Mouse (Mus musculus) olfactory bulb, adult 2 months (tissue): Measurements from ENCODE around the gene Timm10b. TPM values are rescaled to one million over a fixed set of nuclear protein-coding genes. Genes with fewer than 3 reads are reported as not detected.

Experiments used
- H3K27ac ChIP-seq: fragments of 200-500 bp; 2 replicates; pipeline ENCODE4 v1.5.1; 2012; ENCODE audit warnings: low read depth, low read length; ENCODE audit not compliant: insufficient read depth
- H3K4me1 ChIP-seq: fragments of 200-500 bp; 2 replicates; pipeline ENCODE4 v1.6.1; 2012; ENCODE audit warnings: low read length; ENCODE audit not compliant: control insufficient read depth, insufficient read depth
- H3K4me3 ChIP-seq: fragments of 200-500 bp; 2 replicates; pipeline ENCODE4 v1.5.1; 2012; ENCODE audit warnings: mild to moderate bottlenecking, low read depth, low read length, moderate library complexity; ENCODE audit not compliant: insufficient read depth
- CTCF ChIP-seq: fragments of 200-500 bp; IDR thresholded peaks from 2 replicates; pipeline ENCODE4 v1.5.1; 2012; ENCODE audit warnings: low read depth, mild to moderate bottlenecking, low read length, moderate library complexity; ENCODE audit not compliant: insufficient read depth
- POLR2A ChIP-seq: fragments of 200-500 bp; IDR thresholded peaks from 2 replicates; pipeline ENCODE4 v1.6.1; 2012; ENCODE audit warnings: mild to moderate bottlenecking, low read depth, low read length, moderate library complexity; ENCODE audit not compliant: insufficient read depth
- WGBS: fragments of 180-500 bp; shearing (Covaris S2); methylation state at CpG from one replicate; pipeline ENCODE4 v1.1.7; 2018; 5-methylcytosine and 5-hydroxymethylcytosine counted together
- polyA plus RNA-seq: library from polyadenylated mRNA; stranded (reverse); fragments of >200 nt; gene quantifications from 2 replicates; pipeline ENCODE4 v1.2.4, GENCODE M21; 2012; ENCODE audit warnings: low replicate concordance; ENCODE audit not compliant: missing spikeins, insufficient read depth, insufficient read length

Gene Timm10b
- polyA plus RNA-seq, 1 experiment: not detected

DNA sequence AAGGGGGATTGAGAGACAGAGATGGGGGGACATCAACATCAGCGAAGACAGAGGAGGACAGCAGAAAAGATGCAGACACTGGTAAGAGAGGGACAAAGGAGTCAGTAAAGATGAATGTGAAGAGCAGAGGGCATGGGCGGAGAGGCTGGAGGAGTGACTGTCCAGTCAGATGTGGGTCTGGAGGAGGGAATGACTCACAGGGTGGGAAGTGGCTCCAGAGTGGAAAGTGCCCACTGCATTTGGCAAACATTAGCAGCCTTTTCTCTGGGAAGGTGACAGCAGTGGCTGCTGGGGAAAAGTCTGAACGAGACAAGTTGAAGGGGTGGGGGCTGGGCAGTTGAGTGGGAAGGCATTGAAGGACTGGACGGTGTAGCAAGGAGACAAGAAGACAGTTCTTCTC lies 18.8 kb upstream of the Timm10b start:
- WGBS: 58% methylated on average over 4 of the region's 4 CpGs

DNA sequence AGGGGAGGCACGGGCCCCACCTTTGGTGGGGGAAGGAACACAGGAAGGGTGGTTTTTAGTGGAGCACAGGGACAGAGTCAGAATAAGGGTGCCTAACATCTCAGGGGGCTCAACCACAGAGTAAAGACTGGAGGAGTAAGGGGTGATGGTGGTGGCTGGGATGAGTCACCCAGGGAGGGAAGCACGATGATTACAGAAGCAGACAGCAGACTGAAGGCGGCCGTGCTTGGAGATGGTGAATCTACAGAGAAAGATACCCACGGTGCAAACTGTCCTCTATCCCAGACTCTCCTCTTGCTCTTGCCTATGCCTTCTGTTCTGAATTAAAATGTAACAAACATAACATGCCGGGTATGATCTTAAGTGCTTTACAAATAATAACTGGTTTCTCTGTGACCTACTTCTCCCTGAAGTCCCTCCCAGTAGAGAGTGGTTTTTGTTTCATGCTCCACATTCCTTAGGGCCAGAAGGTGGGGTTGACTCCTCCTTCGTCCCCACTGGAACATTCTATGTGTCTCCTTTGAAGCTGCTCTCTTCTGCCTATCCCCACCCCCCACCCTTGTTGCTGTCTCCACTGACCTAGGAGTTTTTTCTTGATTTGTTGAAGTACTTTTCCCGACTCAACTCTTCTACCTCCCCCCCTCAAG lies 18.1 kb upstream of the Timm10b start:
- Histone ChIP-seq H3K4me3 (no peak overlapping the region), H3K4me1 (peaks cover 14% of the 10 kb centered on the region), H3K27ac (peak overlapping the region; percentile 41)
- WGBS: 40% methylated on average over 8 of the region's 8 CpGs
- TF ChIP-seq POLR2A (no peak), CTCF (no peak)

More for the DNA sequence above, 18.8 kb upstream of the Timm10b start:
- Histone ChIP-seq H3K27ac (peak overlapping the region; percentile 21; the same call in 1 of the 2 replicates), H3K4me1 (peaks cover 14% of the 10 kb centered on the region), H3K4me3 (no peak overlapping the region)
- no peak for TF ChIP-seq CTCF
- no peak for TF ChIP-seq POLR2A

DNA sequence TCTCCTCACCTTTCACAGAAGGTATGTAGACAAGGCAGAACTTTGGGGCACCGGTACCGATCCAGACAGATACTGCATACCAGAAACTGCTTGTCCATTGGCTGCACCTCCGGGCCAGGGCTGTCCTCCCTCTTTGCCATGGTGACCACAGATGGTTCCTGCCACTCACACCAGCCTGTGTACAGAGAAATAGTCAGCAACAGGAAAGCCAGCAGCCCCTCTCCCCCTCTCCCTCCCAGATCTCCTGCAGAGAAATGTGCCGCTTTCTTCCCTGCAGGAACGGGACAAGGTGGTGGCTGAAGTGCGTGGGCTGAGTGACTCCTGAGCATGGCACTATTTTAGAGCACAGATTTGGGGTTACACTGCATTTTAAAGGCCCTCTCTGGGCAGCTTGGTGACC lies 14.5 kb upstream of the Timm10b start:
- H3K4me1 ChIP-seq: peaks cover 18% of the 10 kb centered on the region
- no peak overlapping the region for H3K4me3 ChIP-seq
- H3K27ac ChIP-seq: no peak overlapping the region
- no peak for TF ChIP-seq CTCF
- TF ChIP-seq POLR2A: no peak
- 62% methylated on average over 6 of the region's 6 CpGs for WGBS

DNA sequence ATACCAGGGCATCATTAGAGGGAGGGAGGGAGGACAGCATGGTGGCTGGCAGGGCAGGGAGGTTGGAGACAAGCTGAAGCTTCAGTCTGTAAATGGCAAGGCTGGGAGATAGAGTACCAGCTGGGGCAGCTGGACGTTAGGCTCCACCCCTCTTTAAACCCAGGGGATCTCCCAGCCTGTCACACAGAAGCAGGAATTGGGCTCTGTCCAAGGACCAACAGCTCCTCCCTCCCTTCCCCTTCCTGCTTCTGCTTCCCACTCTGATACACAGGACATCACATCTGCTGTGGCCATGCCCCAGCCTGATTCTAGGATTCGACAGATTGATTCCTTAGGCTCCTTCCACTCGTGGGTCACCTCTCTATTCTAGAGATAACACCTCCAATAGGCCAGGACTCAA lies 11.2 kb upstream of the Timm10b start:
- peak overlapping the region; percentile 41; the same call in 1 of the 2 replicates for H3K27ac ChIP-seq
- TF ChIP-seq CTCF (no peak), POLR2A (no peak)
- H3K4me1 ChIP-seq: peaks cover 11% of the 10 kb centered on the region
- 21% methylated on average over 3 of the region's 3 CpGs for WGBS
- H3K4me3 ChIP-seq: no peak overlapping the region

DNA sequence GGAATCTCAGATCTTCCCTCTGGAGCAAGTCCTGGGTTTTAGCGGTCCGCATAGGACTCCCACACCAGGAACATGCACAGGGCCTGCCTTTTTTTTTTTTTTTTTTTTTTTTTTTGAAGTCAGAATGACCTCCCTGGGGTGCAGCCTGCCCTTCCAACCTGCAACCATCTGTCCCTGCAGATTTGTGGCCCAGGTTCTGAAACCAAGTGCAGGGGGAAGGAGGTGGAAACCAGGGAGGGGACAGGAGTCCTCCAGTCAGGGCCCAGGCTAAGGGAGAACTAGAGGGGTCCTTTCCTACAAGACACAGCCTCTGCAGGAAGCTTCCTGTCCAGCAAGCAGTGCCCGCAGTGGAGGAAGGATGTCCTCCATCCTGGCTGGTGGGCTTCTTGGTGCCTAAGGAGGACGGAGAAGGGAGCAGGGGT lies 7.3 kb upstream of the Timm10b start:
- WGBS: 13% methylated on average over 4 of the region's 4 CpGs

DNA sequence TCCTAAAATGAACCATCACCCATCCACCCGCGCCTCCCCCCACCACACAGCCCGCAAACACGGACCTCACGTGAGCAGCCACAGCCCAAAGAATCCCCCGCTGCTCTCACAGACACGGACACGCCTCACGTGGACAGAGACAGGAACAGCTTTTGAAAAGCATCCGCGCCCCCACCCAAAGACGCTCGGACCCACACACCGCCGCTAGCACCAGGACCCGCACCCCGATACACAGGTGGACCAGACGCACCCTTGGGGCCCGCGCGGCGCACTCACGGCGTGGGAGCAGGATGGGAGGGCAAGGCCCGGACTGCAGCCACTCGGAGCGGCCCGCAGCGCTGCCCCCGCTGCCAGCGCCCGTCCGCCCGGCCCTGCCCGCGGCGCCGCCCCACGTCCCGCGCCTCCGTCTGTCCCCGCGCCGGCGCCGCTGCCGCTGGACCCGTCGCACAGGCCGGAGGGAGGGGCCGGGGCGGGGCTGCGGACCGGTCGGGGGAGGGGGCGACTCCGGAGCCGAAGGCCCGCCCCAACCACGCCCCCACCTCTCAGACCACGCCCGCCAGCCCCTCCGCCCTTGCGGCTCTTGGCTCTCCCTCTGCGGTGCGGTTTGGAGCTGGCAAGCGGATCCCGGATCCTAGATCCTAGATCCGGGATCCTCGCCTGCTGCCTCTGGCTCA lies 6.6 kb upstream of the Timm10b start, which contains the start of gene Trim3:
Gene Trim3 (minus strand): TSS at position 445 of the 674 bp plus-strand sequence.
- H3K27ac ChIP-seq: peak within 1 kb of the TSS; percentile 76
- TF ChIP-seq CTCF (no peak), POLR2A (peak; percentile 43; the same call in 1 of the 2 replicates)
- under 1% methylated on average over 60 of the region's 71 CpGs for WGBS
- peaks cover 19% of the 10 kb centered on the region for H3K4me1 ChIP-seq
- H3K4me3 ChIP-seq: peak within 1 kb of the TSS; percentile 63

More for the DNA sequence above, 7.3 kb upstream of the Timm10b start:
- H3K4me1 ChIP-seq: peaks cover 17% of the 10 kb centered on the region
- peak overlapping the region; percentile 34 for H3K27ac ChIP-seq
- TF ChIP-seq POLR2A (no peak), CTCF (no peak)
- H3K4me3 ChIP-seq: peak overlapping the region; percentile 63

DNA sequence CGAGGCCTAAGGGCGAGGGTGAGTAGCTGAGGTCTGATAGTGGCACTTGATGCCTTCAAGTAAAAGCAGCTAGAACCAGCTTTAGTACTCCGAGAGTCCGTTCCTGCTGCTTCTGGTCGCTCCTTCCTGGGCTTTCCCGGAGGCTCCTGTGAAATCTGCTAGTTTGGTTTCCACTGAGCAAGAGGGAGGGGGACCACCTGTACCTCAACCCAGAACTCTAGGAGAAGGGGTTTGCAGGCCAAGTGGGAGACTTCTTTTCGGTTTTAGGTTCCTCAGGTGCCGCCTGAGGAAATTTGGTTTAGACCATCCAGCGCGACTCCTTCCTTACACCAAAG lies 6.1 kb upstream of the Timm10b start:
- Histone ChIP-seq H3K4me3 (peak overlapping the region; percentile 63), H3K4me1 (peaks cover 16% of the 10 kb centered on the region), H3K27ac (peak overlapping the region; percentile 76)
- TF ChIP-seq CTCF (no peak), POLR2A (no peak)
- 5% methylated on average over 10 of the region's 10 CpGs for WGBS

DNA sequence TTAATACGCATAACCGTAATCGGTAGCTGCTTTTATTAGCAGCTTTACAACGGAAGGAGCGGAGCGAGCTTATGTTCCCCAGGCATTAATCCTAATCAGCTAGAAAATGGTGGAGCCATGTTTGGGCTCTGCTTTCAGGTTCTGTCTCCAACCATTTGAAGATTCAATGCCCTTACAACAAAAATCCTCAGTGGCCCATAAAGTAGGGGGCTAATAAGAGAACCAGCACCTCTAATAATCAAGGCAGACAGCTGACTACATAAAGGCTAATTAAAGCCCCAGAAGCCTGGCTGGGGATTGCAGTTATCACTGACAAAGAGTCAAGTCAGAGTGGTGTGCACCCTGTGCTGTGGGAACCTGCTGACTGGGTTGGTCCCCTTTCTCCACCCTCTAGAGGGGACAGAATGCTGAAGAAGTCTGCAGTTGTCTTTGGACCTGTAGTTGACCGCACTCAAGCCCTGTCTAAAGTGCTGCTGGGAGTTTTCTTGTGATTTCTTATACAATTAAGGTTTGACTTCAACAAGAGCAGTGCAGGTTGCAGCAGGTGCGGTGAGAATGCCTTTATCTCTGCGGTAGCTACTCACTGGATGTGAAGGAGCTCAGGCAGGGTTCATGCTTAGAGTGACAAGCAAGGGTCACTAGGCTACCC lies 5.5 kb upstream of the Timm10b start:
- no peak overlapping the region for H3K4me3 ChIP-seq
- peaks cover 19% of the 10 kb centered on the region for H3K4me1 ChIP-seq
- WGBS: 42% methylated on average over 9 of the region's 9 CpGs
- TF ChIP-seq CTCF: no peak
- TF ChIP-seq POLR2A: no peak
- no peak overlapping the region for H3K27ac ChIP-seq

DNA sequence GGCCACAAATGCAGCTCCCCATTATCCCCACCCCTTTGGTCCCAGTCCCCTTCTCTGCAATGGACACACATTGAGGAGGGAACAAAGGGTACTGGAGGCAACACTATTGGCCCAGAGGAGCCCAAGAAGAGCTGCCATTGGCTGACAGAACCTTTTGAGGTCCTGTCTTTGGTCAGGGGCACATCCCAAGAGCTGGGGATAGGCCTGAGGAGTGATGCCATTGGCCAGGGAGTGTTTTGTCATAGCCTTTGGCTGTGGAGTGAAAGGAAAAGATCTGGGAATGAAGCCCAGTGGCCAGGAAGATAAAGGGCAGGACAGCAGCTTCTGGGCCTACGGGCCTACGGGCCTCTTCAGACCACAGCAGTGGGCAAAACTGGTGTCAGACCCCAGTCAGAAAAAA lies 4.1 kb upstream of the Timm10b start:
- peaks cover 20% of the 10 kb centered on the region for H3K4me1 ChIP-seq
- TF ChIP-seq CTCF (no peak), POLR2A (no peak)
- 62% methylated on average over 2 of the region's 2 CpGs for WGBS
- no peak overlapping the region for H3K4me3 ChIP-seq
- no peak overlapping the region for H3K27ac ChIP-seq
